Mouse (Mus musculus): ENCODE results near the gene Dnttip1. TPM values are rescaled to one million over a fixed set of nuclear protein-coding genes. Genes with fewer than 3 reads are reported as not detected.

The Dnttip1 gene
- total and polyA plus RNA-seq, 3 experiments: 20.6 to 59.9 TPM; not detected in 1

- H3K9ac ChIP-seq (ENCODE audit: control insufficient read depth, low read depth, low read length, poor library complexity, severe bottlenecking): no peak overlapping the region
- peaks cover 0 to 3% of the 10 kb centered on the region in 2 experiments; a peak in 1 of 4 replicates for H3K4me1 ChIP-seq (ENCODE audit: control insufficient read depth in 1 of 2, insufficient read depth in 2 of 2, low read length in 2 of 2)
- H3K79me2 ChIP-seq (ENCODE audit: control insufficient read depth, insufficient read depth, low read length, poor library complexity): peaks cover 13% of the 10 kb centered on the region
- no peak overlapping the region for H3K27ac ChIP-seq (ENCODE audit: control insufficient read depth, low read depth, low read length)
- no peaks in the 10 kb centered on the region for H3K9me3 ChIP-seq (replicated peaks; ENCODE audit: insufficient read depth, low read length)
- no peaks in the 10 kb centered on the region for H3K27me3 ChIP-seq (ENCODE audit: control insufficient read depth in 1 of 2, insufficient read depth in 2 of 2, low read length in 2 of 2)
- peaks cover 0 to 2% of the 10 kb centered on the region in 2 experiments; a peak in 3 of 4 replicates for H3K36me3 ChIP-seq (ENCODE audit: control insufficient read depth in 1 of 2, insufficient read depth in 2 of 2, low read length in 2 of 2)
- no peak overlapping the region for H3K4me3 ChIP-seq (ENCODE audit: control insufficient read depth in 1 of 2, insufficient read depth in 1 of 2, low read depth in 2 of 2, low read length in 2 of 2)
- DNase-seq (ENCODE audit: low read depth, low spot score): no peak
- no peak for TF ChIP-seq SIN3A (IDR thresholded peaks at IDR 0.05; ENCODE audit: low read length)
- no peak for TF ChIP-seq MXI1 (IDR thresholded peaks at IDR 0.05; ENCODE audit: low read depth, low read length)
- no peak for TF ChIP-seq MYB (IDR thresholded peaks at IDR 0.05; ENCODE audit: low read depth, low read length)
- no peak for TF ChIP-seq EP300 (IDR thresholded peaks at IDR 0.05; ENCODE audit: low read depth in 1 of 2, low read length in 2 of 2)
- no peak for TF ChIP-seq ELF1 (IDR thresholded peaks at IDR 0.05; ENCODE audit: low read depth, low read length)
- no peak for TF ChIP-seq CTCF (IDR thresholded peaks at IDR 0.05 in 2 of 3, conservative IDR thresholded peaks at IDR 0.05 in 1 of 3; ENCODE audit: control insufficient read depth in 1 of 3, insufficient read depth in 1 of 3, low read depth in 2 of 3, low read length in 3 of 3, poor library complexity in 1 of 3, severe bottlenecking in 1 of 3)
- TF ChIP-seq MAX (IDR thresholded peaks at IDR 0.05; ENCODE audit: low read length): no peak
- TF ChIP-seq USF1 (IDR thresholded peaks at IDR 0.05; ENCODE audit: low read depth, low read length): no peak
- no peak for TF ChIP-seq GABPA (IDR thresholded peaks at IDR 0.05; ENCODE audit: low read depth, low read length)
- no peak for TF ChIP-seq MAZ (IDR thresholded peaks at IDR 0.05; ENCODE audit: low read depth, low read length)
- TF ChIP-seq ZKSCAN1 (IDR thresholded peaks at IDR 0.05; ENCODE audit: low read depth, low read length): no peak
- TF ChIP-seq USF2 (IDR thresholded peaks at IDR 0.05; ENCODE audit: borderline replicate concordance in 1 of 2, insufficient read depth in 1 of 2, low read depth in 1 of 2, low read length in 2 of 2): no peak
- no peak for TF ChIP-seq CHD1 (IDR thresholded peaks at IDR 0.05; ENCODE audit: low read depth, low read length)
- TF ChIP-seq TAL1 (IDR thresholded peaks at IDR 0.05; ENCODE audit: low read length): no peak
- no peak for TF ChIP-seq POLR2AphosphoS2 (IDR thresholded peaks at IDR 0.05; ENCODE audit: low read length)
Measured at GRCm38 (mm10) chr2:164765841-164766240, 20.1 kb downstream of the Dnttip1 start.

DNA sequence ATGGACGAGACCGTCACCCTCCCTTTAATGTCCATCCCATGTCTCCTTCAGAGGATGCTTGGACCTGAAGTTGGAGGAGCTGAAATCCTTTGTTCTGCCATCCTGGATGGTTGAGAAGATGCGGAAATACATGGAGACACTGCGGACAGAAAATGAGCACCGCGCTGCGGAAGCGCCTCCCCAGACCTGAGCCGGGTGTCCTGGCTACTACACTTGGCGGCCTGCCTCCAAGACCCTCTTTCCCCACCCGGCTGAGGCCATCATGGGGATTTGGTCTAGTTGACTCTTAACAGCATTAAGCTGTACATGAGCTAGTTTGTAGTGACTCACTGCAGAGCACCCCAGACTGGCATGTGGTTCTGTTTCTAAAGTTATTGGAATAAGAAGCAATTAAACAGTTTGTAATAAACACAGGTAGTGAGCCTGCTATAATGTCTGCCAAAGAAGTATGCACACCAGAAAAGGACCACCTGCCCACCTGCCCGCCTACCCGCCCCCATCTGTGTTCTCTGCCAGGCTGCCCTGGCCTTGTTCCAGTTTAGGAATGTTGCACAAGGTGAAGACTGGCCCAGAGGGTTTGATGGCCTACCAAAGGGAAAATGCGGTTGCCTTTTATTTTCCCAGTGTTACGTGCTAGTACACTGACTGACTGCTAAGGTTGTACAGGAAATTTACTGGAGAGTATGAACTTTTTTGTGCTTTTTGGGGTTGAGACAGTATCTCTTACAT lies 22.2 kb downstream of the Dnttip1 start:
- no peaks in the 10 kb centered on the region for H3K9me3 ChIP-seq (replicated peaks; ENCODE audit: insufficient read depth, low read length)
- H3K9ac ChIP-seq (ENCODE audit: control insufficient read depth, low read depth, low read length, poor library complexity, severe bottlenecking): no peak overlapping the region
- H3K4me3 ChIP-seq (ENCODE audit: control insufficient read depth in 1 of 2, insufficient read depth in 1 of 2, low read depth in 2 of 2, low read length in 2 of 2): no peak overlapping the region
- TF ChIP-seq USF1 (IDR thresholded peaks at IDR 0.05; ENCODE audit: low read depth, low read length) (no peak), GABPA (IDR thresholded peaks at IDR 0.05; ENCODE audit: low read depth, low read length) (no peak), ZNF384 (IDR thresholded peaks at IDR 0.05; ENCODE audit: low read depth, low read length) (no peak)
- H3K79me2 ChIP-seq (ENCODE audit: control insufficient read depth, insufficient read depth, low read length, poor library complexity): peaks cover 24% of the 10 kb centered on the region
- no peak for DNase-seq (ENCODE audit: low read depth, low spot score)
- peaks cover 3 to 21% of the 10 kb centered on the region in 2 experiments; a peak in 3 of 4 replicates for H3K4me1 ChIP-seq (ENCODE audit: control insufficient read depth in 1 of 2, insufficient read depth in 2 of 2, low read length in 2 of 2)
- H3K27ac ChIP-seq (ENCODE audit: control insufficient read depth, low read depth, low read length): no peak overlapping the region
- no peaks in the 10 kb centered on the region for H3K27me3 ChIP-seq (ENCODE audit: control insufficient read depth in 1 of 2, insufficient read depth in 2 of 2, low read length in 2 of 2)
- H3K36me3 ChIP-seq (ENCODE audit: control insufficient read depth in 1 of 2, insufficient read depth in 2 of 2, low read length in 2 of 2): peaks cover 2 to 22% of the 10 kb centered on the region in 2 experiments

Data from MEL (cell line).